Comparison of ENCODE assay signal across 9 mouse cellular contexts in genomic region chr7:128622266-128622961, GRCm38 (mm10). TPM values are rescaled to one million over a fixed set of nuclear protein-coding genes. Genes with fewer than 3 reads are reported as not detected.
DNase-seq lines count a peak whose midpoint lies in the region; ATAC-seq and TF ChIP-seq lines count a peak whose summit lies in the region.
"Had no signal": no experiment of that assay in that cellular context is flagged by ENCODE, and none has a peak within 500 bp of the region (broad histone marks: within the 10 kb centered on the region; RNA-seq: fewer than 3 reads in every experiment).

No protein-coding gene starts in this region.

- 0 out of 2 replicates have a peak, but pooled peaks cover 3% of the 10 kb centered on the region for H3K4me1 ChIP-seq in heart, embryonic 10.5 days
- peaks cover 8% of the 10 kb centered on the region; the same call in 1 of the 2 replicates for H3K4me1 ChIP-seq in lung, embryonic 14.5 days (ENCODE audit: insufficient read depth)

- H3K27ac ChIP-seq in heart, embryonic 10.5 days, result peak overlapping the region; percentile 7; the same call in 1 of the 2 replicates
- H3K27ac ChIP-seq in lung, embryonic 14.5 days (ENCODE audit: low read depth), result no peak overlapping the region
- H3K27ac ChIP-seq: limb, embryonic 13.5 days had no signal

- H3K9me3 ChIP-seq in heart, embryonic 10.5 days, result no peaks in the 10 kb centered on the region
- H3K9me3 ChIP-seq in lung, embryonic 14.5 days (ENCODE audit: low read depth, low read length), result no peaks in the 10 kb centered on the region
- H3K9me3 ChIP-seq: limb, embryonic 13.5 days had no signal

- no peak overlapping the region for H3K4me2 ChIP-seq in lung, embryonic 14.5 days
- H3K4me2 ChIP-seq: limb, embryonic 13.5 days had no signal

- peak; percentile 63 for DNase-seq in kidney, adult 9 months
- DNase-seq in kidney, postnatal 14 days, result no peak
- DNase-seq in CD4-positive helper T cell, adult 2 months (ENCODE audit: low read depth, low spot score), result peak; percentile 39
- DNase-seq in c-Kit-positive CD71-negative TER-119-negative erythroid progenitor cells, embryonic 14.5 days (ENCODE audit: low read depth), result peak; percentile 40
- DNase-seq in heart, embryonic 10.5 days (ENCODE audit: low spot score), result no peak
- DNase-seq in lung, embryonic 14.5 days, result peak; percentile 36
- no peak for DNase-seq in right cerebral cortex, postnatal 14 days

- no peak overlapping the region for H3K9ac ChIP-seq in lung, embryonic 14.5 days
- H3K9ac ChIP-seq: limb, embryonic 13.5 days had no signal

- H3K27me3 ChIP-seq in heart, embryonic 10.5 days (ENCODE audit: insufficient read depth, poor library complexity, severe bottlenecking), result no peaks in the 10 kb centered on the region
- H3K27me3 ChIP-seq in lung, embryonic 14.5 days (ENCODE audit: insufficient read depth, low read length), result no peaks in the 10 kb centered on the region
- H3K27me3 ChIP-seq: limb, embryonic 13.5 days had no signal

- no peaks in the 10 kb centered on the region for H3K36me3 ChIP-seq in heart, embryonic 10.5 days
- no peaks in the 10 kb centered on the region for H3K36me3 ChIP-seq in lung, embryonic 14.5 days (ENCODE audit: insufficient read depth)
- H3K36me3 ChIP-seq: limb, embryonic 13.5 days had no signal

- no peak for TF ChIP-seq CTCF in lung, embryonic 14.5 days (IDR thresholded peaks at IDR 0.05; ENCODE audit: low read depth)

- no peak overlapping the region for H3K4me3 ChIP-seq in heart, embryonic 10.5 days
- H3K4me3 ChIP-seq in lung, embryonic 14.5 days (ENCODE audit: low read depth, low read length), result no peak overlapping the region
- H3K4me3 ChIP-seq: limb, embryonic 13.5 days had no signal

- ATAC-seq in lung, embryonic 14.5 days (ENCODE audit: insufficient read depth), result no peak
- ATAC-seq in megakaryocyte-erythroid progenitor cell, adult 5-6 weeks (replicated peaks; ENCODE audit: low FRiP score, low TSS enrichment, poor library complexity, severe bottlenecking), result no peak

- WGBS in heart, embryonic 10.5 days, result 66% methylated on average over 7 of the region's 7 CpGs
- 52% methylated on average over 7 of the region's 7 CpGs for WGBS in lung, embryonic 14.5 days

RNA-seq across cellular contexts. Expression of gene Inpp5f, which starts 11.3 kb away (rescaled TPM):
- 13.5 and 18.0 TPM in 2 replicates for polyA plus RNA-seq in heart, embryonic 10.5 days (2016; fragmentation: Nextera tagmentation; extraction: Ambion mirVana)
- 26.3 and 28.2 TPM in 2 replicates for polyA plus RNA-seq in lung, embryonic 14.5 days (2014; fragmentation: Nextera tagmentation; extraction: Ambion mirVana)
- total RNA-seq in megakaryocyte-erythroid progenitor cell, adult 5-6 weeks (2014; fragmentation: Nextera tagmentation), result 8.8 and 11.5 TPM in 2 replicates
- 4.6 and 9.4 TPM in 2 replicates for total RNA-seq in megakaryocyte-erythroid progenitor cell, adult 5-6 weeks (2017)

Comparison
In these comparisons a context has a peak if more than half of its experiments do, and no peak if none do; other contexts are left out.
1. DNase-seq: peak in kidney, adult 9 months (single experiment), CD4-positive helper T cell, adult 2 months (single experiment), c-Kit-positive CD71-negative TER-119-negative erythroid progenitor cells, embryonic 14.5 days (single experiment) and lung, embryonic 14.5 days (single experiment); none in kidney, postnatal 14 days (single experiment), heart, embryonic 10.5 days (single experiment) and right cerebral cortex, postnatal 14 days (single experiment).